Mouse (Mus musculus) c-Kit-positive CD71-positive TER-119-positive erythroid progenitor cells, embryonic 14.5 days (primary cell): ENCODE measurements around the gene Cacng2.
"Not testable (repeated sequence)": the region's sequence is repeated elsewhere in the genome, so short reads cannot be mapped to it uniquely, and the experiment has no call there.

Experiments
- DNase-seq: peaks from one replicate; pipeline ENCODE4 v3.0.0-alpha.2; 2013; ENCODE audit warnings: low spot score

Gene Cacng2

DNA sequence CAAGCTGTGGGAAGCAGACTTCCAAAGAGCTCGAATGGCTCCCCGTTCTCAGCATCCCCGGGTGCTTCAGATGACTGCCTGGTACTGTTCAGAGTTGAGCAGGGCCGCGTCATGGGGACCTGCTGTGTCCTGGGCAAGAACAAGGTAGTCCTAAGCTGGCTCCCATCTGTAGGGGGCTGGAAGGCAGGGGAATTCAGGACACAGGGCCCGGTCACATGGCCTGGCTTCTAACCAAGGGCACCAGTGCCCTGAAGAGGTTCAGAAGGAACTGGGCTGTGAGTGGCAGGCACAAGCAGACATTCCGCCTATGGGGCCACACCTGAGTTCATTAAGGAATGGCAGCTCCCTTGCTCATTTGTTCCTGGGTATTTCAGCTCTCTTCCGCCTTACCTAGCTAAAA lies 37.7 kb downstream of the Cacng2 start:
- DNase-seq, result no peak

DNA sequence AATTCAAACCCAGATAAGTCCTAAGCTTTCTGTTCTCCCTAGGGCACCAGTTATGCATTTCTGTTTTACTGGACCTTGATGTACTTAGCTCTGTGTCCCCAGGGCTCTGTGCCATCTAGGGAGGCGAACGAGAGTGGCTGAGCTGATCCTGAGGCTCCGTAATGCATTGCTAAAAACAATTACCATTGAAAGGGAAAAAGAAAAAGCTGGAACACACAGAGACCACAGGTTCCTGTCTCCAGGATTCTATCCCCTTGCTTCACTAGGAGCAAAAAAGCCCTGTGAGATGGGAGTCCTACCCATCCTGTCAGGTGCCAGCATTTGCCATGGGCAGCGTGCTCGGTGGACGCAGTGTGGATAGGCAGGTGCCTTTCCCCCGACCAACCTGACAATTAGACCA lies 38.4 kb downstream of the Cacng2 start:
- no peak for DNase-seq

DNA sequence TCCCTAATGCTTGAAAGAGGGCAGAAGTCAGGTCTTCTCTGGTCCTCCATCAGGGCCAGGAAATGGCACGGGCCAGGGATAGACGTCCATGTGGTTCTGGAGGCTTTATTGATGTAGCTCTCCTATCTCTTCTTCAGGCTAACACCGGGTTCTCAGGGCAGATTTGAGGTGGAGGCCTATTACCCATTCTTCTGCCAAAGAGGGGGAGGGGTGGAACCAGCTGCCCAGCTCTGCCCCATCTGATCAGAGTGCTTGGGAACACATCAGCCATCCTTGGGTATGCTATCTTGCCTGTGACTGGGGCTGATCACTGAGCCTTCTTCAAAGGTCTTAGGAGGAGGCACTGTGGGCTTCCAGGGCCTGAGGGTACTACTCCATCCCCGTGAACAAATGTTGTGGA lies 39.5 kb downstream of the Cacng2 start:
- DNase-seq, result no peak

DNA sequence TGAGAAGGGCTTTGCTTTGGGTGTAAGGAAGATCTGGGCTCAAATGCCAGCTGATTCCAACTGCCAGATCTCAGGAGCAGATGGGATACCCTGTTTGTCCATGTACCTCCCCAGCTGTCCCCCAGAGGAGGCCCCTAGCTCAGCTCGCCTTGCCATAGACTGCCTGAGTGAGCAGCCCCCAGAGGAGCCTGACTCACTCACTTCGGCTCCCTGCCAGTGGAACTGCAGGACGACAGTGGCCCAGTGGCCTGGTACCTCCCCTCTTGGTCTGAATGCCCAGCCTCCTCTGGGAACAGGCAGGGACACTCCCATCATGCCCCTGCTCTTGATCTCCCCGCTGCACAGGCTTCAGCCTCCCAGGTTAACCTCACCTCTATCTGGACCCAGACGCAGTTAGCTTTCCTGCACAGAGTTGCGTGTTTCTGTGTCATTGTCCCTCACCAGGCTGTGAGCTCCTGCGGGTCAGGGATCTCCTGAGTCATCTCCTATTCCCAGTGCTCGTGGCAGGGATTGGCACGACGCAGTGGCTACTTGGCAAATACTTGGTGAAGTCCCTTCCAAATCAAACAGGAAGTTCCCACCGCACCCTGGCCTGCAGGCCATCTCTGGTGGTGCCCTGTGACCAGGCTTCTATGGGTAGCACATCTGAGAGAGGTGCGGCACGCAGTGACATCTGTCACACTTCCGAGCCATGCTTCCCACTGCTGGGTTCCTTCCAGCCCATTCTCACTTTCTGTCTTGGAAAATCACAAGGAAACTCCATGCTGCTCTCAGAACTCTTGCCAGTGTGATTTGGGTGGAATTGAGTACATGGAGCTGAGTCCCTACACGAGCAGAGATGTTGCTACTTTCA lies 40.8 kb downstream of the Cacng2 start:
- DNase-seq, result no peak

DNA sequence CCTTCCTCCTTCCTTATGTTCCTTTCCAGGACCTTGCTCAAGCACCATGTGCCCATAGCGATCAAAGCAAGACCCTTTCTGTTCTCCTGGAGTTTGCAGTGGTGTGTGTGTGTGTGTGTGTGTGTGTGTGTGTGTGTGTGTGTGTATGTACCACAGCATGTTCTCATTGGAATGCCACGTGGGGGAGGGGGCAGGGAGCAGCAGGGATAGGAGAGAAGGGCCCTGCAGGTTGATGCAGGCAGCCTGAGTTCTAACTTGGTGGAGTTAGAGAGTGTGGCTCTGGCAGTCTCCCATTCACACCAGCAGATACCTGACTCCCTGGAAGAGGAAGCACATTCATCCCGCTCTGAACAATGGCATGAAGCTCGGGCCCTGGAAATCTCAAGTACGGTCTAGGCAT lies 41.6 kb downstream of the Cacng2 start:
- no peak for DNase-seq

DNA sequence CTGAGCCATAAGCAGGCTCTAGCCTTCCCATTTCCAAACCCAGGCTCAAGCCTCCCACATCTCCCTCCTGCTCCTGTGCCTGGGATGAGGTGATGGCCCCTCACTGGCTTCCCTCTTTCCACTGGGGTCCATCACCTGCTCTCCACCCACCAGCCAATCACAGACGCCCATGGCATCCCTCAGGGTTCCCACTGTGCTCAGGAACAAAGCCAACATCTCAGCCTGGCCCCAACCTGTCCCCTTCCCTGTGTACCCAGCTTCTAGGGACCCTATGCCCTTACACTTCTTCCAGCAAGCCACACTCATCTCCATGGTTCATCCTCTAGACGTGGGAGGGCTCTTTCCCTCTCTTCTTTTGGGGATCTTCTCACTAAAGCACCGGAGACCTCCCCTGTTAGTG lies 43.9 kb downstream of the Cacng2 start:
- DNase-seq, result no peak

DNA sequence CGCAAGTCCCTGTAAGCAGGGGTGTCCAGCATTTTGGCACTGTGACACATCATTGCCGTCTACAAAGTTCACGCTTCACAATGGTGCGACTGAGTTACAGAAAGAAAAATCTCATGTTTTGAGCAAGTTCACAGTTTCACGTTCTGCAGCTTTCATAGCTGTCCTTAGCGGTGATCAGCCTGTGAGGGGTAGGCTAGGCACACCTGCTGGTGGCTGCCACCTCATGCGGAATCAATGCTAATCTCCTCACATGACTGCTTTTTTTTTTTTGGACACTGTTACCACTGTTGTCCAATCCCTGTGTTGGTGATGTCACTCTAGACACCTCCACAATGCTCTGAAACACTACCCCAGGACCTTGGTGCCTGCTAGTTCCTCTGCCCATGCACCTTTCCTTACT lies 46.7 kb downstream of the Cacng2 start:
- DNase-seq, result no peak

DNA sequence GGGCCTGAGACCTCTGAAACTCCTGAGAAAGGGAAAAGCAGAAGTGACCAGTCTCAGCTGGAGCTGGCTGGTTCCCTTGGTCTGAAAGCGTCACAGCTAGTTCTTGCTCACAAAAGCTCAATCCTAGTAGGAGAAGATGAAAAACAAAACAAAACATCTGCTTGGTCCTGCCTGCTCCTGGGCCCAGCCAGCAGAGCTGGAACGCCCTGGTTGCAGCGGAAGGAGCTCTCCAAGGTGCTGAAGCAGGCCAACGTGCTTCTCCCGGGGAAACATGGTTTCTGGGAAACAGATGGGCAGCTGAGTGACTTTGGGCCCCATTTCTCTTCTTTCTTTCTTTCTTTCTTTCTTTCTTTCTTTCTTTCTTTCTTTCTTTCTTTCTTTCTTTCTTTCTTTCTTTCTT lies 53.4 kb downstream of the Cacng2 start:
- peak; percentile 23 for DNase-seq

DNA sequence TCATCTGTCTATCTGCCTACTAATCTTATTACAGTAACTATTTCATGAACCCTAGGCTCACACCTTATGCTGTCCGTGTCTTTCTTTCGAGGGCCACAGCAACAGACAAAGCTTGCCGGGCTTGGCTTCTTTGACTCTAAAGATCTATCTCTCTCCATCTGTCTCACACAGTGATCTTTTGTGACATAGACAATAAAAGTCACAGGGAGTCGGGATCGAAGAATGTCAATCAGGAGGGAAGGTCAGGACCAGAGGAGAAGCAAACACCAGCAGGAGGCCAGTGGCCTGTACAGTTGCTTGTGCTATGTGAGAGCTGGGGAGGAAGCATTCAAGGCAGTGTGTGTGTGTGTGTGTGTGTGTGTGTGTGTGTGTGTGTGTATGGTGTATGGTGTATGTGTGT lies 54.3 kb downstream of the Cacng2 start:
- no peak for DNase-seq

DNA sequence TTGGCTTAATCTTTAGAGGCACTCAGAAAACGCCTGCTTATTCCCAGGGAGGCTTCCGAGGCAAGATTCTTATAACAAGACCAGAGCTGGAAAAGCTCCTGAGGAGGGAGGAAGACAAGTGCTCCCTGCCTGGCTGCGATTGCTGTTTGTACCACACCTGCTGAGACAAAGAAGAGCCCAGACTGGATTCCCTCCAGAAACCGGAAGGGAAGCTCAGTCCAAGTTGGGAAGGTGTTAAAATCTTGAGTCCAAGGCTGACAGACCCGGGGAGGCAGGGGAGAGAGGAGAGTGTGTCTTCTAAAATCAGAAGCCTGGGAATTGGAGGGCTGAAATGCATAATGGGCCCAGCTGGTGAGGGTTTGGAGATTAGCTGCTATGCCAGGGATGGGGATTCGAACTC lies 55.5 kb downstream of the Cacng2 start:
- no peak for DNase-seq

DNA sequence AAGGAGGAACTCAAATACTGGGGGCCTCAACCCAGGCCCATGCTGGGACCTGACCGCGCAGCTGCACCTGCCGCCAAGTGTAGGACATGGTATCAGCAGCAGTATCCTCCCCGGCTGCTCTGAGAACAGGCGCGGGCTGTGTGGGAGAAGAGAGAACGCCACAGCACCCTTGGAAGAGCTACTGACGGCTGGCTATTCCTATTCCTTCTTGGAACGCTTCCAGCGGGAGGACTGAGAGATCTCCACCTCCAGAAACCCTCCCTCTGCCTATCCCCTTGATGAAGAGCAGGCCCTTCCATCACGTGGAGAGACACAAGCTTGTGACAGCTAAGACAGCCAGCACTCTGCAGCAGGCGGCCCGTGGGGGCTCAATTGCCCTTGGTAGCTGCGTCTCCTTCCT lies 57.4 kb downstream of the Cacng2 start:
- no peak for DNase-seq

DNA sequence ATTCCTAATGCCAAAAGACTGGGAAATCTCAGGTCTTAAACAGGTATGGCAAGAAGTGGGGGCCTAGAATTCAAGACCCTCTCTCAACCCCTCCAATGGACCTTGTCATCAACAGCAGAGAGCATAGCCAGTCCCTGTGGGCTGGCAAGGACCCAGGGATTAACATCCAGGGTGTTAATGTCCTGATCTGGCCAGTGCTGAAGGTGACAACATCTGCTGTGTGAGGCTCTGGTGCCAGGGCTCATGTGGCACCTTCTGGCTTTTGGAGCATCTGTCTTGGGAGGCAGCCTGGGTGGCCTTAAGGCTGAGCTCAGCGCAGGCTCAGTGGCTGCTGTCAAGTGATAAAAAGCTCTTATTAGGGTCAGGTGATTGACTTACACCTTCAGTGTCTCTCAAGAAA lies 62.9 kb downstream of the Cacng2 start:
- no peak for DNase-seq

DNA sequence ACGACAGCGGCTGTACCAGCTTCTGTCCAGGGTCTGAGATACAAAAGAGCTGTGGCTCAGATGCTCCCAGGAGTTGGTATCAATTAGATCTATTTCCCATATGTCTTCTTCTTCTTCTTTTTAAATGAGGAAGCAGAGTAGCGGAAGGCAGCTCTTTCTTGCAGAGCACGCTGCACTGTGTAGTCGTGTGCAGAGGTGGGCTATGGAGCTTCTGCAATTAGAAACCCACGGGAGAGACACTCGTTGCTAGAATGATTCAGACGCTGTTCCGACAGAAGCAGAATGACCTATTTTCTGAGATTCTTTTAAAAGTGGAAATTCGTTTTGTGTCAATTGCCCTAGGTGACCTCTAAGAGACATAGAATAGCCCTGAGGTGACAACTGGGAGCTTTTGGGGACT lies 69.1 kb downstream of the Cacng2 start:
- no peak for DNase-seq

DNA sequence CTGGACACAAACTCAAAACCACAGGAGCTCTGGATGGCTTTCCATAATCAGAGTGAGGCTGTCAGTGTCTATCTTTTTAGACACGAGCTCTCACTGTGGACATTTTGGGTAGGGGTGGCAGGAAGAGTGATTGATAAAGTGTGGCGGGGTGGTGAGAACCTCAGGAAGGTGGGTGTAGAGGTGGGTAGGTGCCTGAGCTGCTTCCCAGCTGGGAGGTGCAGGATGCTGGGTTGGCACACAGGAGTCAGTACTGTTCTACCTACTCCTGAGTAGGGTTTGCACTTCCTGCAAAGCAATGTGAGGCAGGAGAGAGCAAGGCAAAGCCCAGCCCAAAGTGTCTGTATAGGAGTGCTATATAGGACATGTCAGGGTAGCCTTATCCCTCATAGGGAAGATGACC lies 69.9 kb downstream of the Cacng2 start:
- no peak for DNase-seq

DNA sequence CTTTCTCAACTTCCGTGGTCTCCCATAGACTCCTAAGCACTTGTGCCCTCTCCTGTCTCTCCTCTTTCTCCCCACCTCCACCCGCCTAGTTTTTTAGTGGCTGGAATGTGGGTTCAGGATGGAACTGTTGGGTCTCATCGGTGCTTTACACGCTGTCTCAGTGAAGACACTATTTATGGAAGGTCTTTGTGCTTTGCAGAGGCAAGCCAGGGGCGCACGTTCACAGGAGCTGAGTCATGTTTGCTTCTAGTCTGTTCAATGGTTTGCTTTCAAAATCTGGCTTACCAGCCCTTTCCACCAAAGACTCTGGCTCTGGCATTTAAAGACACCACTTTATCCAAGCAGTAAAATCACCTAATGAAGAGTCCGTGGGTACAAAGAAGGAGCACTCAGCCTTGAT lies 74.0 kb downstream of the Cacng2 start:
- no peak for DNase-seq

DNA sequence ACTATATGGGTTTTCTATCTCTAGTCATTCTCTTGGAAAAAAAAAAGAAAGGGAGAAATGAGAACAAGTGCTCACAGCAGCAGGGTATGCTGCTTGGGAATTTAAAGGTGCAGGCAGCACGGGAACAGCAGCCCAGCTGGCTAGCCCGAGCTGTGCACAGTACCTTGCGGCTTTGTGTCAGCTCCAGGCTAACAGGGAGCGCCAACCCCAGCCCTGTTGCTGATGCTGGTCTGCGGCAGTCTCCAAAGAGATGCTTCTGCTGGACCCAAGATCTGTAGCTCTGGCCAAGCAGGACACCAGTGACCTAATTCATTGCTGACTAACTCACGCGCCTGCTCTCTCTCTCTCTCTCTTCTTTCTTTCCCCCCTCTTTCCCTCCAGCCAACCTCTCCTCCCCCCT lies 74.5 kb downstream of the Cacng2 start:
- no peak for DNase-seq

DNA sequence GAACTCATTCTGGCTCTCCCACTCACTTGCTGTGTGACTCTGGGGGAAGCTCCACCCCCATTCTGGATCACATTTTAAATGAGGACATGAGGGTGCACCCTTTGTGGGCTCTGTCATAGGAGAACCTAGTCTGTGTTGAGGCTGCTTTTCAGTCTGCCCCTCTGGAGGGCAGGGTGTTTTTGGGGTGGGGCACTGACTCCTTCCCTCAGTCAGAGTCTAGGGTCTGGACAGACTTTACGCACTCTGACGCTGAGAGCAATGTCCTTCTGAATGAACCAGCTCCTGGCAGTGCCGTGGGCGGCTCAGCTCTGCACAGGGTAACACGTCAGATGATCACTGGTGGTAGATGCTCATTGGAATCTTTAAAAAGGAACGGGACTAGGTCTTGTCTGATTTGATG lies 75.0 kb downstream of the Cacng2 start:
- DNase-seq, result no peak

DNA sequence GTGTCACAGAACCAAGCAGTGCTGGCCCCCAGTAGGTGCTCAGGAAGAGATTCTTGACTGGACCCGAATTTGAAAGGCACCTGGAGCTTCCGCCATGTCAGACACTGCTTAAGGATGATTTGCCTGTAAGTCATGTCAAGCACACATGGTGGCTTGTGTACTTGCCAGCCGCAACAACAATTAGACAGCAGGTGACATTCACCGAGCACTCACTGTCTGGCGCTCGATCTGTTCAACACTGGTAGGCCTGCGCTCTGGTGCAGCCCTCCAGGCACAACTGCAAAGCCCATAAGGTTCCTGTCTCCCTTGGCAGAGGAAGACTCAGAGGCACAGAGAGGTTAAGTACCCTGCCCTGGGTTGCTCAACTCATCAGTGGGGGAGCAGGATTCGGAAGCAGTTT lies 77.1 kb downstream of the Cacng2 start:
- DNase-seq, result no peak

DNA sequence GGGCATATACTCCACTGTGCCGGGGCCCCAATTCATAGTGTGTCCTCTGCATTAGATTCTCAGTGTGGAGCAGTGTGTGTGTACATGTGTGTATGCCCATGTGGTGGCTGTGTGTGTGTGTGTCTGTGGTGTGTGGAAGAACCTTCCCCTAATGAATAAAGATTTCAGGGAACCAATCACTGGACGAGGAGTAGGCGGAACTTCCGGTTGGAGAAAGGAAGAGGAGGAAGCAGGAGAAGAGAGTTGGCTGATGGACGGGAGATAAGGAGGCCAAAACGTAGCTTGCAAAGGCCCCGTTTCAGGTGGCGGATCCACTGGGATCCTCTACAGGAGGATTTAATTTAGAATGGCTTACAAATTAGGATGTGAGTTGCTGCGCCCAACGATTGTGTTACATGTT lies 82.2 kb downstream of the Cacng2 start:
- DNase-seq, result no peak

DNA sequence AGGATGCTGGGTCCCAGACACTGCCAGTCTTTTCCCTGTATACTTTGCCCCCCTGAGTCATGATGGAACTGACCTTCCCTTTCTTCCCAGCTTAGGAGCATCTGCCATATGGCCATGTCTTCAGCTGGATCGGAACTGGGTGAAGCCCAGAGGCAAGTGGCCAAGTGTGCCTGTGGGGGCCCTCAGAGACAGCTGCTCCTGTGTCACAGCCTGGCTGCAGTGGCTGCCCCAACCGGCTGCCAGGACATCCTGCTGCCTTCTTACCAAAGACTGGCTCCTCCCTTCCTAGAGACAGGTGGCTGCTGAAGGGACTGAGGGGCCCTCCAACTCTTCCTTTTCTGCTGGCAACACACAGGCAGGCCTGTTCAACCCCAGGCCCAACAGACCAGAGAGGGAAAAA lies 83.2 kb downstream of the Cacng2 start:
- no peak for DNase-seq

DNA sequence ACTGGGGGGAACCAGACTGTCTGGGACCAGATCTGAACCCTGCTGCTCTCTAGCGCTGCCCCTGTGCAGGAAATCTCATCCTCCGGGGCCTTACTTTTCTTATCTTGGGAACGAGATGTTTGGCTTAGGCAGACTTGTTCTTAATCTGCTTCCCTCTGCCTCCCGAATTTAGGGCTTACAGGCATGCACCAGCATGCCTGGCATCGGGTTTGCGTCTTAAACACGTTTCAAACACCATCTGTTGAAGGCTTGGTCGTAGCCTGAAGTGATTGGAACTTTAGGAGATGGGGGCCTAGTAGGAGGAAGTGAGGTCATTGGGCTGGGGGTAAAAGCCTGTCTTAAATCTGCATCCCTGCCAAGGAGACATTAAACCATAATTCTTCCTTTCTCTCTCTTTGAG lies 89.9 kb downstream of the Cacng2 start:
- DNase-seq, result no peak

DNA sequence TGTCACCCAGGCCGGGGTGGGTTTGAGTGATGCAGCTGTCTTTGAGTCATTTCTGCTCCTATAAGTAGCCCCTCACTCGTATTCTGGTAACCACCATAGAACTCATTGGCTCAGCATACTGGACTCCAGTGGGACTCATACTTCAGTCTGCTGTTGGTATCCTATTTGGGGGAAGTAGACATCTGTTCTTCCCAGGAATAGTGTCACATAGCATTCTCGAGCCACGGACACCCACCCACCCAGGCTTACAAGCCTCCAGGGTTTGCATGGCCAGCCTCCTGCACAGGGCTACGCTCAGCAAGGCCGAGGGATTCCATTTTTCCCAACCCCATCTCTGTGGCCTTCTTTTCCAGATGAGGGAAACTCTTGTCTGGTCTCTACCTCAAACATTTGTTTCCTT lies 93.3 kb downstream of the Cacng2 start:
- no peak for DNase-seq

DNA sequence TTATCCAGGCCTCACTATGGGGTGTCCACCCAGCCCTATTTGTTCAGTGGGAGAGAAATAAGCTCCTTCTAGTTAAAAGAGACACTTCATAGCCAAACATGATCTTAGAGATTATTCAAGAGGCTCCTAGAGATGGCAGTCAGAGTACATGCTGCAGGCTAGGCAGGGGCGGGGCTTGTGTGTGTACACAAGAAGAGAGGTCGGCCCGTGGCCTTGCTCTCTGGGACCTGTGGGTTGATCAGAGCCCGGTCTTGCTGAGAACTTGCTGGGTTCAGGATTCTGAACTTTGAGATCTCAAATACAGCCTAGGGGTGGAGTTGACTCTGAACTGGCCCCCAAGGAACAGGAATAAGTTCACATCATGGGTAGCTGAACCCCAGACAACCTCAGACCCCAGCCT lies 95.6 kb downstream of the Cacng2 start:
- no peak for DNase-seq

DNA sequence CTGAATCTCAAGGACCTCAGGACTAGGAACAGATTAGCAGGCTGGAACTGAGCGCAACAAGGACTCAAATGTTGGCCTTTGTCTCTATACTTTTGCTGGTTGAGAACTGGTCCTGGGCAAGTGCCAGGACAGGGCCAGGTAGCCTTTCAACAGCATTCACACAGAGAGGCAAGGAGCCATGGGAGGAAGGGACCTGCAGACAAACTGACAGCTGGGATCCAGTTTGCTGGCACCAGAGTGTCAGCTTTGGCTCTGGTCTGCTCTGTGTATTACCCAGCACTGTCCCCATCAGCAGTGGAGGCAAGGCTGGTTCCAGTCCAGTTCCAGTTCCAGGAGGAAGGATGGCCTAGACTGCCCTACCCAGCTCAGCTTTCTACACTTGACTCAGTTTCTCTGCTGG lies 105.8 kb downstream of the Cacng2 start:
- DNase-seq, result no peak

DNA sequence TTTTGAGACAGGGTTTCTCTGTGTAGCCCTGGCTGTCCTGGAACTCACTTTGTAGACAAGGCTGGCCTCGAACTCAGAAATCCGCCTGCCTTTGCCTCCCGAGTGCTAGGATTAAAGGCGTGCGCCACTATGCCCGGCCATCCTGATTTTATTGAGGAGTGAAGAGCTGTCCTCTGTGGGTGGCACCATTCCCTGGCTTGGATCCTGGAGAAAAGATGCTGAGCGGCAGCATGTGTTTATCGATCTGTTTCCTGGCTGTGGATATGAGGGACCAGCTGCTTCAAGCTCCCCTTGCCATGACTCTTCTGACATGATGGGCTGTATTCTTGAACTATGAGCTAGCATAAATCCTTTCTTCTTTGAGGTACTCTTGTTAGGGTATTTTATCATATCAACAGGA lies 111.6 kb downstream of the Cacng2 start:
- not testable (repeated sequence) for DNase-seq
